Mouse (Mus musculus) lung, adult 2 months (tissue): Measurements from ENCODE around the gene Siglecg. TPM values are rescaled to one million over a fixed set of nuclear protein-coding genes. Genes with fewer than 3 reads are reported as not detected.

Experiments used
- DNase-seq: peaks from one replicate; pipeline ENCODE4 v3.0.0; 2022
- H3K4me1 ChIP-seq: fragments of 200-500 bp; 2 replicates; pipeline ENCODE4 v1.6.1; 2011; ENCODE audit warnings: low read length; ENCODE audit not compliant: control insufficient read depth, insufficient read depth
- H3K4me3 ChIP-seq: fragments of 200-500 bp; replicated peaks from 2 replicates; pipeline ENCODE3; 2011; ENCODE audit warnings: low read depth, mild to moderate bottlenecking, control low read depth, low read length; ENCODE audit errors: extremely low read depth
- CTCF ChIP-seq: fragments of 200-500 bp; IDR thresholded peaks from 2 replicates; pipeline ENCODE4 v1.5.1; 2011; ENCODE audit warnings: mild to moderate bottlenecking, low read length, control low read depth; ENCODE audit not compliant: insufficient read depth
- POLR2A ChIP-seq: fragments of 200-500 bp; IDR thresholded peaks from 2 replicates; pipeline ENCODE4 v1.6.1; 2011; ENCODE audit warnings: low read depth, mild to moderate bottlenecking, control low read depth, low read length, borderline replicate concordance; ENCODE audit errors: extremely low read depth
- WGBS: fragments of 180-500 bp; shearing (Covaris S2); methylation state at CpG from one replicate; pipeline ENCODE4 v1.1.7; 2018; 5-methylcytosine and 5-hydroxymethylcytosine counted together
- polyA plus RNA-seq: library from polyadenylated mRNA; depleted of rRNA; stranded (reverse); fragments of >200 nt; gene quantifications from 2 replicates; pipeline ENCODE4 v1.2.3, GENCODE M21; 2012

Gene Siglecg
- polyA plus RNA-seq, 1 experiment: 18.9 TPM

- Histone ChIP-seq H3K4me1 (no peaks in the 10 kb centered on the region), H3K4me3 (no peak overlapping the region)
- TF ChIP-seq CTCF (no peak), POLR2A (no peak)
- 86% methylated on average over 10 of the region's 10 CpGs for WGBS
- DNase-seq: no peak
Measured at GRCm38 (mm10) chr7:43417298-43417697, 9.3 kb downstream of the Siglecg start.

DNA sequence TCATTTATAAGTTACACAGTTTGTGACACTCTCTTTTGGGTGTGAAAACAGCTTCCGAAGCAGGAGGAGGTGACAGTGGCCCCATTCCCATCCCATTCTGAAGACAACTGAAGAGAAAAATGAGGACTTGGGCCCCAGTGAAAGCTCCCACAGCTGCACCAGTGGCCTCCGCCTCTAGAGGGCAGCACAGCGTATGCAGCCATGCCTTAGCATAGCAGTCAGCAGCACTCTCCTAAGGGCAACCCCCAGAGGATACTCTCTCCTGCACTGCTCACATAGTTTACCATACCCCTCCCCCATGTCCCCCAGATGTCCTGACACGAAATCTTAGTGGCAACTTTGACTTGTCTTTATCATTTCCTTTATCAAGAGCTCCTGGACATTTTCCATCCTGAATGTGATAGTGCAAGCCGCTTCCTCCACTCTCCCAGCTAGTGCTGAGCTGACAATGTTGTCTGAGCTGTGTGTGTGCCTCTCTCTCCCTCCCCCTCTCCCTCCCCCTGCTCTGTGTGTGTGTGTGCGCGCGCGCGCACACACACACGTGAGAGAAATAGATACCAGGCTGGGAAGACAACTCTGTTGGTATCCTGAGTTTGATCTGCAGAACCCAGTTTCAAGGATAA is 15.1 kb downstream of the Siglecg start:
- peak; percentile 83 for DNase-seq
- Histone ChIP-seq H3K4me3 (no peak overlapping the region), H3K4me1 (no peaks in the 10 kb centered on the region)
- TF ChIP-seq POLR2A (no peak), CTCF (peak; percentile 98)
- WGBS: 11% methylated on average over 11 of the region's 11 CpGs

- no peak for DNase-seq
- H3K4me3 ChIP-seq: no peak overlapping the region
- 68% methylated on average over 3 of the region's 3 CpGs for WGBS
- no peaks in the 10 kb centered on the region for H3K4me1 ChIP-seq
- no peak for TF ChIP-seq POLR2A
- TF ChIP-seq CTCF: no peak
Measured at GRCm38 (mm10) chr7:43423991-43424625, 16.1 kb downstream of the Siglecg start.

GRCm38 (mm10) chr7:43427406-43427805 is 19.4 kb downstream of the Siglecg start, which contains the start of gene Lim2:
TSS of gene Lim2 (plus strand) at chr7:43427670.
- DNase-seq: no peak
- H3K4me3 ChIP-seq: no peak within 1 kb of the TSS
- H3K4me1 ChIP-seq: no peaks in the 10 kb centered on the region
- no peak for TF ChIP-seq CTCF
- TF ChIP-seq POLR2A: no peak
- 74% methylated on average over 8 of the region's 8 CpGs for WGBS

GRCm38 (mm10) chr7:43429500-43429899 is 21.5 kb downstream of the Siglecg start:
- WGBS: 38% methylated on average over 4 of the region's 4 CpGs
- H3K4me3 ChIP-seq: no peak overlapping the region

DNA sequence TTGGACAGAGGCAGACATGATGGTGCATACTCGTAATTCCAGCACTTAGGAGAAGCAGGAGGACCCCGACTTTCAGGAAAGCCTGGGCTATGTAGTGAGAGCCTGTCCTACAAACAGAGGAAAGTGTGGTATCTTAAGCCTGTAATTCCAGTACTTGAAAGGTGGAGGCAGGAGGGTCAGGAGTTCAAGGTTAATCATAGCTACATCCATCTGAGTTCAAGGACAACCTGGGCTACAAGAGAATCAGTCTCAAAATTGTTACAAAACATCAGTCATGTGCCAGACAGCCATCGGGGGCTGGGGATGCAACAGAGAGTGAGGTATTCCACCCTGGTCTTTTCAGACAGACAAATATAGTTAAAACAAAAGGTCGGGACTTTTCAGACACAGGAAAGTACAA is 24.9 kb downstream of the Siglecg start:
- no peak overlapping the region for H3K4me3 ChIP-seq
- DNase-seq: no peak
- H3K4me1 ChIP-seq: no peaks in the 10 kb centered on the region
- TF ChIP-seq CTCF (no peak), POLR2A (no peak)
- WGBS: 57% methylated on average over 4 of the region's 4 CpGs

More at GRCm38 (mm10) chr7:43429500-43429899, 21.5 kb downstream of the Siglecg start:
- H3K4me1 ChIP-seq: no peaks in the 10 kb centered on the region
- no peak for DNase-seq
- TF ChIP-seq CTCF (no peak), POLR2A (no peak)

DNA sequence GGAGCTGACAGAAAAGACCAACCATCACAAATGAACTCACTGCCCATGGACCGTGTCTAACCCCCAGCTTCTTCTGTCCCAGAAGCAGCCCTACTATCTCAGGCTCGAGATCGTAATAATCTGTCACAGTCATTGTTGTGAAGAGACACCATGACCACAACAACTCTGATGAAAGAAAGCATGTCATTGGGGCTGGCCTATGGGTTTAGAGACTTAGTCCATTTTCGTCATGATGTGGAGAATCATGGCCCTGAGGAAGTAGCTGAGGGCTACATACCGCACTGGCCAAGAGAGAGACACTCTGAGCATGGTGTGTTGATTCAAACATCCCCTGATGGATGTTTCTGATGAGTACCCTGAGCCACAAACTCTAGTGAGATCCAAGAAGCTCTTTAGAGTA is 26.7 kb downstream of the Siglecg start:
- no peak for DNase-seq
- 83% methylated on average over 5 of the region's 5 CpGs for WGBS
- Histone ChIP-seq H3K4me3 (no peak overlapping the region), H3K4me1 (no peaks in the 10 kb centered on the region)
- TF ChIP-seq POLR2A: no peak
- no peak for TF ChIP-seq CTCF

- H3K4me1 ChIP-seq: no peaks in the 10 kb centered on the region
- TF ChIP-seq CTCF (no peak), POLR2A (no peak)
- no peak for DNase-seq
- WGBS: 57% methylated on average over 10 of the region's 10 CpGs
- H3K4me3 ChIP-seq: peak within 1 kb of the TSS; percentile 8
Measured at GRCm38 (mm10) chr7:43436341-43437255, 28.6 kb downstream of the Siglecg start, which contains the start of gene Nkg7. TSS of gene Nkg7 (plus strand) at chr7:43437073.

DNA sequence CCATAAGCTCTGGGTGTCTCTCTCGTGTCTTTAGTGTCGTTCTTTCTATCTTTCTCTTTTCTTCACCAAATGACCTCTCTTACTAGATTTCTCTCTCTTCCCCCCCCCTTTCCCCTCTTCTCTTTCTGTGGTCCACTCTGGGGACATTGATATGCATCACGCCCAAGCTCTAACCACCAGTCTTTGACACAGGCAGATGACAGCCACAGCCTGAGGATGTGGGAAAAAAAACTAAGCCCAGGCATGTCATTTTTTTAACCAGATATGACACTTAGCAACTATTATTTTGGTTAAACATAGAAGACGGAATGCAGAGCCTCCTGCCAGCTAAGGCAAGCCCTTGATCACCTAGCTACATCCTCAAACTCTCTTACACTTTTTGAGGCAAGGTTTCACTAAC is 30.6 kb downstream of the Siglecg start:
- DNase-seq: no peak
- Histone ChIP-seq H3K4me1 (no peaks in the 10 kb centered on the region), H3K4me3 (no peak overlapping the region)
- TF ChIP-seq CTCF (no peak), POLR2A (no peak)
- WGBS: 70% methylated on average over 4 of the region's 4 CpGs
